Mouse (Mus musculus) testis, adult 2 months (tissue): ENCODE measurements around the gene Tle3.

Experiments used
- CTCF ChIP-seq: fragments of 200-500 bp; IDR thresholded peaks from 2 replicates; pipeline ENCODE4 v1.5.1; 2012; ENCODE audit warnings: low read depth, mild to moderate bottlenecking, inconsistent platforms, low read length, moderate library complexity; ENCODE audit not compliant: control insufficient read depth, insufficient read depth, insufficient replicate concordance
- POLR2A ChIP-seq: fragments of 200-500 bp; IDR thresholded peaks from 2 replicates; pipeline ENCODE4 v1.6.1; 2012; ENCODE audit warnings: low read depth, mild to moderate bottlenecking, inconsistent platforms, low read length, moderate library complexity; ENCODE audit not compliant: control insufficient read depth

DNA sequence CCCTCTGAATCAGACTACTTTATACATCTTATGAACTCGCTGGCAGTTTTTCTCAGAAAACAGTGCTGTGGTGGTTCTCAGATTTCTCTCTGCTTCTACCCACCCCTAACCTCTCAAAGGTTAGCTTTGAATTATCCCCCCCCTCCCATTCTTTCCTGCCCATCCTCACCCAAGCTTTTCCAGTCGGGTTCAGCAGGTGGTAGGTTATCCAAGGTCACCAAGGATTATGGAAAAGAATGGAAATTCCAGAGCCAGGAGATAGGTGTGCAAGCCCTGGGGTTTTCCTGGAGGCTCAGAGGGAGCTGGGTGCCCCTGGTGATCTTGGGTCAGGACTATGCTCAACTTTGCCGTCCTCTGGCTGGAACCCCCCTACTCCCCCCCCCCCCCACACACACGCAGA is 5.0 kb upstream of the Tle3 start:
- no peak for TF ChIP-seq CTCF
- TF ChIP-seq POLR2A: no peak
